Mouse (Mus musculus): ENCODE measurements around the gene Msi1. TPM values are rescaled to one million over a fixed set of nuclear protein-coding genes. Genes with fewer than 3 reads are reported as not detected.
A peak's percentile ranks its signal among the peaks of the same experiment; 100 is the strongest.

Msi1 gene
- polyA plus RNA-seq, 1 experiment from 2014 or later = 52.4 TPM

- Histone ChIP-seq H3K4me3 (ENCODE audit: low read depth, low read length) (no peak overlapping the region), H3K36me3 (replicated peaks; ENCODE audit: control insufficient read depth, insufficient read depth, low read depth, low read length) (no peaks in the 10 kb centered on the region), H3K27ac (replicated peaks; ENCODE audit: low read depth, low read length) (no peak overlapping the region), H3K4me1 (ENCODE audit: control insufficient read depth, insufficient read depth, low read length) (no peaks in the 10 kb centered on the region), H3K9ac (replicated peaks; ENCODE audit: low read length) (no peak overlapping the region; the same call in 1 of the 2 replicates), H3K4me2 (ENCODE audit: low read depth, low read length) (no peak overlapping the region), H3K9me3 (replicated peaks; ENCODE audit: control insufficient read depth, low read length) (no peaks in the 10 kb centered on the region), H3K27me3 (ENCODE audit: control insufficient read depth, insufficient read depth, low read length) (peaks cover 6% of the 10 kb centered on the region)
- DNase-seq (ENCODE audit: low spot score) (no peak), ATAC-seq (replicated peaks; ENCODE audit: insufficient number of reproducible peaks, low FRiP score, low TSS enrichment, low read depth) (no peak)
- 84% methylated on average over 18 of the region's 18 CpGs for WGBS
Observed at GRCm38 (mm10) chr5:115485489-115486205, 56.2 kb downstream of the Msi1 start.

- peaks cover 6% of the 10 kb centered on the region for H3K27me3 ChIP-seq (ENCODE audit: control insufficient read depth, insufficient read depth, low read length)
- ATAC-seq (replicated peaks; ENCODE audit: insufficient number of reproducible peaks, low FRiP score, low TSS enrichment, low read depth) = no peak
- H3K4me1 ChIP-seq (ENCODE audit: control insufficient read depth, insufficient read depth, low read length) = peaks cover 1% of the 10 kb centered on the region; the same call in 1 of the 2 replicates
- no peak for DNase-seq (ENCODE audit: low spot score)
- 48% methylated on average over 4 of the region's 4 CpGs for WGBS
- no peak overlapping the region for H3K4me2 ChIP-seq (ENCODE audit: low read depth, low read length)
- no peaks in the 10 kb centered on the region for H3K36me3 ChIP-seq (replicated peaks; ENCODE audit: control insufficient read depth, insufficient read depth, low read depth, low read length)
- no peak overlapping the region for H3K27ac ChIP-seq (replicated peaks; ENCODE audit: low read depth, low read length)
- no peaks in the 10 kb centered on the region for H3K9me3 ChIP-seq (replicated peaks; ENCODE audit: control insufficient read depth, low read length)
- no peak overlapping the region for H3K9ac ChIP-seq (replicated peaks; ENCODE audit: low read length)
- H3K4me3 ChIP-seq (ENCODE audit: low read depth, low read length) = no peak overlapping the region
Observed at GRCm38 (mm10) chr5:115486726-115487125, 57.3 kb downstream of the Msi1 start.

DNA sequence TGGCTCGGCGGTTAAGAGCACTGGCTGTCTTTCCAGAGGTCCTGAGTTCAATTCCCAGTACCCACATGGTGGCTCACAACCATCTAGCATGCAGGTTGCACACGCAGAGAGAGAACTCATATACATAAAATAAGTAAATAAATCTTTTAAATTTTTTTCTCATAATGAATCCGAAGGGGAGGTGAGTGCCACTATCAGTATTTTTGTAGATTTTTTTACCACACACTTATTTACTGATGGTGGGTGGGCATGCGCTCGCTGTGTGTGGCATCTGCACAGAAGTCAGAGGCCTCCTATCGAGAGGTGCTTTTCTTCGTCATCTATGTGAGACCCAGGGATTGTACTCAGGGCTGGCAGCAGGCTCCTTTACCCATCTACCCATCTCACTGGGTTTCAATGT is 58.0 kb downstream of the Msi1 start:
- H3K27ac ChIP-seq (replicated peaks; ENCODE audit: low read depth, low read length) = no peak overlapping the region
- no peak overlapping the region for H3K4me3 ChIP-seq (ENCODE audit: low read depth, low read length)
- H3K9ac ChIP-seq (replicated peaks; ENCODE audit: low read length) = no peak overlapping the region
- H3K4me2 ChIP-seq (ENCODE audit: low read depth, low read length) = no peak overlapping the region
- 81% methylated on average over 8 of the region's 8 CpGs for WGBS
- H3K36me3 ChIP-seq (replicated peaks; ENCODE audit: control insufficient read depth, insufficient read depth, low read depth, low read length) = no peaks in the 10 kb centered on the region
- peaks cover 5% of the 10 kb centered on the region; the same call in 1 of the 2 replicates for H3K4me1 ChIP-seq (ENCODE audit: control insufficient read depth, insufficient read depth, low read length)
- ATAC-seq (replicated peaks; ENCODE audit: insufficient number of reproducible peaks, low FRiP score, low TSS enrichment, low read depth) (no peak), DNase-seq (ENCODE audit: low spot score) (no peak)
- no peaks in the 10 kb centered on the region for H3K9me3 ChIP-seq (replicated peaks; ENCODE audit: control insufficient read depth, low read length)
- H3K27me3 ChIP-seq (ENCODE audit: control insufficient read depth, insufficient read depth, low read length) = peaks cover 4% of the 10 kb centered on the region

- no peak overlapping the region for H3K9ac ChIP-seq (replicated peaks; ENCODE audit: low read length)
Observed at GRCm38 (mm10) chr5:115487942-115488580, 58.7 kb downstream of the Msi1 start.

DNA sequence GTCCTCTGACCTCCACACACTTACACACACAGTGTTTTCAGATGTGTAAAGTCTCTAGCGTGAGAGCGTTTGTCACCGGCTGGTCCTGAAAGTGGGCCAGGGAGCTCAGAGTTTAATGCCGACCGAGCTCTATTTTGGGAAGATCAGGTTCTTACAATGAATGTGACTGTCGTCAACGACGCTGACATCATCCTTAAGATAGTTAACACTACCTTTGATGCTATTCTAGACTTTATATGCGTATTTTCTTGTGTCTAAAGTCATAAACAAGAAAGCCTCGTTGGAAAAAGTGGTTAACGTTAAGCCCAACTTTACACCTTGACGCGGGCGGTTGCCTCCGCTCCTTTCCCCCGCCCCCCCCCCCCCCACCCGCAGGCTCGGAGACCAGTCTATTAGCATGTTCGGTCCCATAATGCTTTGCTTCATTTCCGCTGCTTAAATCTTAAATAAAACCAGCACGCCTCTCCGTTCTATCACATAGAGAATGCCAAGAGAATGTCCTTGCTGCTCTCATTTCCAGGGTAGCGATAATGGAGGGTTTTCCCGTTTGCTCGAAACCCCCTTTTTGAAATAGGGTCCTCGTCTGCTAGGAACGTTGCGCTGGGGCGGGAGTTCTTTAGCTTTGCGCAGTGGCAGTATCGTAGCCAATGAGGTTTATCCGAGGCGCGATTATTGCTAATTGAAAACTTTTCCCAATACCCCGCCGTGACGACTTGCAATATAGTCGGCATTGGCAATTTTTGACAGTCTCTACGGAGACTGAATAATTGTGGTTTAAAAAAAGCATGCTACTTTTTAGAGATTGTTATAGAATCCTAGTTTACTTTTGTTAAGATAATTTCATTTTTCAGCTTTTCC is 59.7 kb downstream of the Msi1 start:
- Histone ChIP-seq H3K4me3 (ENCODE audit: low read depth, low read length) (peak overlapping the region; percentile 17), H3K36me3 (replicated peaks; ENCODE audit: control insufficient read depth, insufficient read depth, low read depth, low read length) (no peaks in the 10 kb centered on the region), H3K27ac (replicated peaks; ENCODE audit: low read depth, low read length) (peak overlapping the region; percentile 99), H3K4me2 (ENCODE audit: low read depth, low read length) (peak overlapping the region; percentile 42), H3K9me3 (replicated peaks; ENCODE audit: control insufficient read depth, low read length) (no peaks in the 10 kb centered on the region), H3K9ac (replicated peaks; ENCODE audit: low read length) (peak overlapping the region; percentile 44), H3K27me3 (ENCODE audit: control insufficient read depth, insufficient read depth, low read length) (no peaks in the 10 kb centered on the region), H3K4me1 (ENCODE audit: control insufficient read depth, insufficient read depth, low read length) (peaks cover 5% of the 10 kb centered on the region; the same call in 1 of the 2 replicates)
- peak; percentile 74 for ATAC-seq (replicated peaks; ENCODE audit: insufficient number of reproducible peaks, low FRiP score, low TSS enrichment, low read depth)
- DNase-seq (ENCODE audit: low spot score) = peak; percentile 93
- under 1% methylated on average over 37 of the region's 39 CpGs for WGBS

More at GRCm38 (mm10) chr5:115487942-115488580, 58.7 kb downstream of the Msi1 start:
- Histone ChIP-seq H3K4me1 (ENCODE audit: control insufficient read depth, insufficient read depth, low read length) (peaks cover 5% of the 10 kb centered on the region; the same call in 1 of the 2 replicates), H3K9me3 (replicated peaks; ENCODE audit: control insufficient read depth, low read length) (no peaks in the 10 kb centered on the region), H3K4me2 (ENCODE audit: low read depth, low read length) (no peak overlapping the region), H3K4me3 (ENCODE audit: low read depth, low read length) (no peak overlapping the region), H3K27me3 (ENCODE audit: control insufficient read depth, insufficient read depth, low read length) (no peaks in the 10 kb centered on the region), H3K36me3 (replicated peaks; ENCODE audit: control insufficient read depth, insufficient read depth, low read depth, low read length) (no peaks in the 10 kb centered on the region), H3K27ac (replicated peaks; ENCODE audit: low read depth, low read length) (no peak overlapping the region)
- ATAC-seq (replicated peaks; ENCODE audit: insufficient number of reproducible peaks, low FRiP score, low TSS enrichment, low read depth) (no peak), DNase-seq (ENCODE audit: low spot score) (no peak)
- WGBS = 73% methylated on average over 9 of the region's 9 CpGs

- Histone ChIP-seq H3K4me1 (ENCODE audit: control insufficient read depth, insufficient read depth, low read length) (peaks cover 5% of the 10 kb centered on the region; the same call in 1 of the 2 replicates), H3K27me3 (ENCODE audit: control insufficient read depth, insufficient read depth, low read length) (no peaks in the 10 kb centered on the region), H3K9me3 (replicated peaks; ENCODE audit: control insufficient read depth, low read length) (no peaks in the 10 kb centered on the region), H3K4me2 (ENCODE audit: low read depth, low read length) (peak overlapping the region; percentile 40), H3K36me3 (replicated peaks; ENCODE audit: control insufficient read depth, insufficient read depth, low read depth, low read length) (no peaks in the 10 kb centered on the region), H3K9ac (replicated peaks; ENCODE audit: low read length) (peak overlapping the region; percentile 59), H3K4me3 (ENCODE audit: low read depth, low read length) (peak overlapping the region; percentile 24), H3K27ac (replicated peaks; ENCODE audit: low read depth, low read length) (peak overlapping the region; percentile 99)
- DNase-seq (ENCODE audit: low spot score) (peak; percentile 89), ATAC-seq (replicated peaks; ENCODE audit: insufficient number of reproducible peaks, low FRiP score, low TSS enrichment, low read depth) (peak; percentile 72)
- under 1% methylated on average over 50 of the region's 50 CpGs for WGBS
Observed at GRCm38 (mm10) chr5:115489699-115490637, 60.6 kb downstream of the Msi1 start.

DNA sequence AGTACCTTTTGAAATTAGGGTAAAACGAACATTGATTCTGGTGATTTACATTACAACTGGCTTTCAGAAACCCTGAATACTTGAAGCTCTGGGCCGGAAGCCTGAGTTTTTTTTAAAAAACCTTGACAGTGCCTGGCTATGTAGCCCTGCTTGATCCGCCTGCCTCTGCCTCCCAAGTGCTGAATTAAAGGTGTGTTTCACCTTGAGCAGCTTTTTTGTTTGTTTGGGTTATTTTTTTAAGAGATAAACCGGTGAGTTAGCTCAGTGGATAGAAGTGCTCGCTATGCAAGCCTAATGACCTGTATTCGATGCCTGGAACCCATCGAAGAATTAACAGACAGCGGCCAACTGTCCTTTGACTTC is 61.2 kb downstream of the Msi1 start:
- H3K4me3 ChIP-seq (ENCODE audit: low read depth, low read length) = no peak overlapping the region
- WGBS = 11% methylated on average over 8 of the region's 8 CpGs
- H3K27me3 ChIP-seq (ENCODE audit: control insufficient read depth, insufficient read depth, low read length) = no peaks in the 10 kb centered on the region
- DNase-seq (ENCODE audit: low spot score) = no peak
- H3K27ac ChIP-seq (replicated peaks; ENCODE audit: low read depth, low read length) = no peak overlapping the region
- H3K9me3 ChIP-seq (replicated peaks; ENCODE audit: control insufficient read depth, low read length) = no peaks in the 10 kb centered on the region
- no peaks in the 10 kb centered on the region for H3K36me3 ChIP-seq (replicated peaks; ENCODE audit: control insufficient read depth, insufficient read depth, low read depth, low read length)
- peaks cover 5% of the 10 kb centered on the region; the same call in 1 of the 2 replicates for H3K4me1 ChIP-seq (ENCODE audit: control insufficient read depth, insufficient read depth, low read length)
- no peak overlapping the region for H3K4me2 ChIP-seq (ENCODE audit: low read depth, low read length)
- no peak overlapping the region for H3K9ac ChIP-seq (replicated peaks; ENCODE audit: low read length)
- no peak for ATAC-seq (replicated peaks; ENCODE audit: insufficient number of reproducible peaks, low FRiP score, low TSS enrichment, low read depth)
